Mouse (Mus musculus): ENCODE results near the gene Prkcz. TPM values are rescaled to one million over a fixed set of nuclear protein-coding genes. Genes with fewer than 3 reads are reported as not detected.

The Prkcz gene
- polyA plus RNA-seq, 1 experiment = 33.3 TPM

DNA sequence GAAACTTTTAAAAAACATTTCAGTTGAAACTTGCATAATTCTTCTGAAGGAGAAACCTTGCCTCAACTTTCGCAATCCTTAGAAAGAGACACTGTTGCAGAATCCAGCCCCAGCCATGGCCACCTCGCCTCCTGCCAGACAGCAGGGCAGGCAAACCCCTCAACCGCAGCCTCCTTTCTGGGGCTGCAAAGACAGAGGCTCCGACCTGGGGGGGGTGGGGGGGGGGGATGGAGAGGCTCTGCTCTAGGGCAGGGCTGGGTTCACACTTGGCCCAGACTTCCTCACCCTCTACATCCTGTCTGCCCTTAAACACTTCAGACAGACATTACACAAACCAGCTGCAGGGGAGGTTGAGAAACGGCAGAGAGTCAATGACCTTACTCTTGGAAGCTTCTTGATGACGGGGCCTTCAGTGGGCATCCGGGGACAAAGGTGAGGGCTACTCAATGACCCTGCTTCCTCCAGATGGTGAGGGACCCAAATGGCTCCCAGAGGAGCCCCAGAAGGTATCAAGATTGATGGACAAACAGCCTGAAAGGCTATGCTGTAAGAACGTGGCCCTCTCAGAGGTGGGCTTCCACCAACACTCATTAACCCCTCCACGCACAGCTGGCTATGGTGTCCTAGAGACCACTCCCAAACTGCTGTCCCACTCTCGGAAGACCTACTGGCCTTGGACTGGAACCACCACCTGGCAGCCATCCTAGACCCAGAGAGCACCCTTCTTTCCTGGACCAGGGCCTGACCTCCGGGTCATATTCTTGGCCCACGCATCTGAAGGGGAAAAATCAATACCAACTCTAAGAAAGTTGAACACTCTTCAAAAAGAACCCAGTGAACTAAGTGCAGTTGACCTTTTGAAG, 143.7 kb downstream of the Prkcz start:
- H3K36me3 ChIP-seq (ENCODE audit: control insufficient read depth, insufficient read depth, low read length, poor library complexity, severe bottlenecking) = peaks cover 4% of the 10 kb centered on the region; the same call in 1 of the 2 replicates
- H3K27ac ChIP-seq (ENCODE audit: insufficient read depth, low read length) = no peak overlapping the region
- peaks cover 13% of the 10 kb centered on the region for H3K4me1 ChIP-seq (ENCODE audit: control insufficient read depth, insufficient read depth, low read length)
- H3K4me3 ChIP-seq (ENCODE audit: low read depth, low read length) = no peak overlapping the region
- TF ChIP-seq POLR2A (IDR thresholded peaks at IDR 0.05; ENCODE audit: insufficient read depth, low read length) (no peak), EP300 (IDR thresholded peaks at IDR 0.05; ENCODE audit: insufficient read depth, low read depth, low read length) (no peak), CTCF (IDR thresholded peaks at IDR 0.05; ENCODE audit: low read depth, low read length) (no peak)
- H3K9ac ChIP-seq (ENCODE audit: low read depth, poor library complexity, severe bottlenecking) = no peak overlapping the region
- H3K27me3 ChIP-seq (ENCODE audit: control insufficient read depth, insufficient read depth, low read length, poor library complexity, severe bottlenecking) = no peaks in the 10 kb centered on the region
- H3K9me3 ChIP-seq (replicated peaks; ENCODE audit: control insufficient read depth, insufficient read depth, low read length, poor library complexity, severe bottlenecking) = no peaks in the 10 kb centered on the region

GRCm38 (mm10) chr4:155215773-155216630, 145.2 kb downstream of the Prkcz start:
- Histone ChIP-seq H3K4me1 (ENCODE audit: control insufficient read depth, insufficient read depth, low read length) (peaks cover 13% of the 10 kb centered on the region), H3K27ac (ENCODE audit: insufficient read depth, low read length) (no peak overlapping the region), H3K4me3 (ENCODE audit: low read depth, low read length) (no peak overlapping the region), H3K27me3 (ENCODE audit: control insufficient read depth, insufficient read depth, low read length, poor library complexity, severe bottlenecking) (no peaks in the 10 kb centered on the region), H3K36me3 (ENCODE audit: control insufficient read depth, insufficient read depth, low read length, poor library complexity, severe bottlenecking) (peaks cover 5% of the 10 kb centered on the region; the same call in 1 of the 2 replicates), H3K9me3 (replicated peaks; ENCODE audit: control insufficient read depth, insufficient read depth, low read length, poor library complexity, severe bottlenecking) (no peaks in the 10 kb centered on the region), H3K9ac (ENCODE audit: low read depth, poor library complexity, severe bottlenecking) (no peak overlapping the region)
- TF ChIP-seq CTCF (IDR thresholded peaks at IDR 0.05; ENCODE audit: low read depth, low read length) (no peak), EP300 (IDR thresholded peaks at IDR 0.05; ENCODE audit: insufficient read depth, low read depth, low read length) (no peak), POLR2A (IDR thresholded peaks at IDR 0.05; ENCODE audit: insufficient read depth, low read length) (no peak)

- Histone ChIP-seq H3K27me3 (ENCODE audit: control insufficient read depth, insufficient read depth, low read length, poor library complexity, severe bottlenecking) (no peaks in the 10 kb centered on the region), H3K4me1 (ENCODE audit: control insufficient read depth, insufficient read depth, low read length) (peaks cover 13% of the 10 kb centered on the region), H3K9ac (ENCODE audit: low read depth, poor library complexity, severe bottlenecking) (no peak overlapping the region), H3K4me3 (ENCODE audit: low read depth, low read length) (no peak overlapping the region), H3K27ac (ENCODE audit: insufficient read depth, low read length) (no peak overlapping the region), H3K36me3 (ENCODE audit: control insufficient read depth, insufficient read depth, low read length, poor library complexity, severe bottlenecking) (peaks cover 11% of the 10 kb centered on the region), H3K9me3 (replicated peaks; ENCODE audit: control insufficient read depth, insufficient read depth, low read length, poor library complexity, severe bottlenecking) (no peaks in the 10 kb centered on the region)
- TF ChIP-seq CTCF (IDR thresholded peaks at IDR 0.05; ENCODE audit: low read depth, low read length) (no peak), POLR2A (IDR thresholded peaks at IDR 0.05; ENCODE audit: insufficient read depth, low read length) (no peak), EP300 (IDR thresholded peaks at IDR 0.05; ENCODE audit: insufficient read depth, low read depth, low read length) (no peak)
Measured at GRCm38 (mm10) chr4:155215203-155215602, 146.0 kb downstream of the Prkcz start.

DNA sequence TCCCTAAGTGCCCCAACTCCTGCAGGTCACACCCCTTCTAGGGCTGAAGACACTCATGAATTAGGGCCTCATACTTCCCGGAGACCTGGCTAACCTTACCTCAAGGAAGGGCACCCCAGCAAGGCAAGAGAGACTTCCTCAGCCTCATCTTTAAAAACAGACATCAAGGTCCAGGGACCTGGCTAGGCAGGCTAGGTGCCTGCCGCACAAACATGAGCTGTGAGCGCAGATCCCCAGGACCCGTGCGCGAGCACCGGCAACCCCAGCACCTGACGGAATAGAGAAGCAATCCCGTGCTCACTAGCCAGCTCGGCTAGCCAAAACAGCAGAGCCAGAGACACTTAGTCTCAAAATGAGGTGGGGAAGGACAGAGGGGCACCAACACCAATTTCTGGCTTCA, 146.4 kb downstream of the Prkcz start:
- H3K27me3 ChIP-seq (ENCODE audit: control insufficient read depth, insufficient read depth, low read length, poor library complexity, severe bottlenecking) = no peaks in the 10 kb centered on the region
- no peak overlapping the region for H3K27ac ChIP-seq (ENCODE audit: insufficient read depth, low read length)
- H3K9ac ChIP-seq (ENCODE audit: low read depth, poor library complexity, severe bottlenecking) = no peak overlapping the region
- TF ChIP-seq POLR2A (IDR thresholded peaks at IDR 0.05; ENCODE audit: insufficient read depth, low read length) = no peak
- no peak for TF ChIP-seq CTCF (IDR thresholded peaks at IDR 0.05; ENCODE audit: low read depth, low read length)
- TF ChIP-seq EP300 (IDR thresholded peaks at IDR 0.05; ENCODE audit: insufficient read depth, low read depth, low read length) = no peak
- H3K4me3 ChIP-seq (ENCODE audit: low read depth, low read length) = no peak overlapping the region
- H3K36me3 ChIP-seq (ENCODE audit: control insufficient read depth, insufficient read depth, low read length, poor library complexity, severe bottlenecking) = peaks cover 11% of the 10 kb centered on the region
- H3K9me3 ChIP-seq (replicated peaks; ENCODE audit: control insufficient read depth, insufficient read depth, low read length, poor library complexity, severe bottlenecking) = no peaks in the 10 kb centered on the region
- H3K4me1 ChIP-seq (ENCODE audit: control insufficient read depth, insufficient read depth, low read length) = peaks cover 13% of the 10 kb centered on the region

DNA sequence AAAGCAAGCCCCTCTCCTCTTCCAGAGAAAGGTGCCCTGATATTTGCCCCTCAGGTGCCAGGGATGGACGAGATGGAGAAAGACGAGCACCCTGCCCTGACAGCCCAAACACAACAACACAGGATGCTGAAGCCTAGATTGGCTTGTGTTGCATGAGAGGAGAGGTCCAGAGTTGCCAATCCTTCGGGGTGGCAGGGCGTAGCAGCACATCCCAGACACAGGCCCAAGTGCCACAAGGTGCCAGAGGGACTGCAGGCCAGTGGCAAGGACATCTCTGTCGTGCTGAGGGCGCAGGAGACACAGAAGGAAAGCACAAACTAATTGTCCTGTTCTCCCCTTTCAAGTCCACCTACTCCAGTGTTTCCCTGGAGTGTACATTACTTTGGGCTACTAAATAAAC, 147.0 kb downstream of the Prkcz start:
- Histone ChIP-seq H3K4me1 (ENCODE audit: control insufficient read depth, insufficient read depth, low read length) (peaks cover 13% of the 10 kb centered on the region), H3K9ac (ENCODE audit: low read depth, poor library complexity, severe bottlenecking) (no peak overlapping the region), H3K36me3 (ENCODE audit: control insufficient read depth, insufficient read depth, low read length, poor library complexity, severe bottlenecking) (peaks cover 11% of the 10 kb centered on the region), H3K27me3 (ENCODE audit: control insufficient read depth, insufficient read depth, low read length, poor library complexity, severe bottlenecking) (no peaks in the 10 kb centered on the region), H3K9me3 (replicated peaks; ENCODE audit: control insufficient read depth, insufficient read depth, low read length, poor library complexity, severe bottlenecking) (no peaks in the 10 kb centered on the region), H3K4me3 (ENCODE audit: low read depth, low read length) (no peak overlapping the region), H3K27ac (ENCODE audit: insufficient read depth, low read length) (no peak overlapping the region)
- TF ChIP-seq CTCF (IDR thresholded peaks at IDR 0.05; ENCODE audit: low read depth, low read length) (no peak), POLR2A (IDR thresholded peaks at IDR 0.05; ENCODE audit: insufficient read depth, low read length) (no peak), EP300 (IDR thresholded peaks at IDR 0.05; ENCODE audit: insufficient read depth, low read depth, low read length) (no peak)
